Mouse (Mus musculus): ENCODE results near the gene Cenpe.

- TF ChIP-seq CTCF (IDR thresholded peaks at IDR 0.05; ENCODE audit: control insufficient read depth, insufficient read depth, low read length) (no peak), POLR2A (IDR thresholded peaks at IDR 0.05; ENCODE audit: borderline replicate concordance, control insufficient read depth, low read depth, low read length) (no peak)
Observed at GRCm38 (mm10) chr3:135212658-135213350, 467 bp downstream of the Cenpe start.
